In genomic region chr5:100428031-100428733, GRCm38 (mm10) we compare ENCODE assay signal across 8 mouse cellular contexts. TPM values are rescaled to one million over a fixed set of nuclear protein-coding genes. Genes with fewer than 3 reads are reported as not detected.
DNase-seq lines count a peak whose midpoint lies in the region; ATAC-seq and TF ChIP-seq lines count a peak whose summit lies in the region.

No protein-coding gene starts in this region.

- peak overlapping the region; percentile 26 for H3K4me3 ChIP-seq in cerebellum, adult 2 months (replicated peaks; ENCODE audit: insufficient read depth, low read depth, low read length)
- H3K4me3 ChIP-seq in limb, embryonic 11.5 days (ENCODE audit: low read depth, low read length) = peak overlapping the region; percentile 58
- peak overlapping the region; percentile 86 for H3K4me3 ChIP-seq in neural tube, embryonic 15.5 days (replicated peaks)

- ATAC-seq in limb, embryonic 11.5 days (ENCODE audit: insufficient number of reproducible peaks, low FRiP score, low TSS enrichment, low read depth) = no peak
- ATAC-seq in neural tube, embryonic 15.5 days (ENCODE audit: low FRiP score) = no peak

- no peak for DNase-seq in cerebellum, adult 2 months
- no peak for DNase-seq in cerebellum, adult 18-20 months
- peak; percentile 30 for DNase-seq in right cerebral cortex, adult 18-20 months
- DNase-seq in right cerebral cortex, postnatal 14 days = no peak
- DNase-seq in limb, embryonic 11.5 days (ENCODE audit: low spot score) = no peak
- no peak for DNase-seq in adrenal gland, adult 18-20 months (ENCODE audit: low spot score in 2 of 2)
- DNase-seq in spleen, postnatal 10 days (ENCODE audit: low spot score in 2 of 2) = no peak

- no peak overlapping the region for H3K27ac ChIP-seq in cerebellum, adult 2 months (ENCODE audit: insufficient read depth, low read length)
- H3K27ac ChIP-seq in limb, embryonic 11.5 days (replicated peaks; ENCODE audit: low read depth, low read length) = no peak overlapping the region
- 0 out of 2 replicates have a peak overlapping the region, but pooled peaks have one; percentile 38 for H3K27ac ChIP-seq in neural tube, embryonic 15.5 days (replicated peaks)

- H3K27me3 ChIP-seq in cerebellum, adult 2 months (ENCODE audit: control insufficient read depth, insufficient read depth, low read length) = no peaks in the 10 kb centered on the region
- H3K27me3 ChIP-seq in limb, embryonic 11.5 days (ENCODE audit: control insufficient read depth, insufficient read depth, low read length) = no peaks in the 10 kb centered on the region
- H3K27me3 ChIP-seq in neural tube, embryonic 15.5 days (replicated peaks) = no peaks in the 10 kb centered on the region

- H3K9ac ChIP-seq in limb, embryonic 11.5 days (ENCODE audit: low read length) = peak overlapping the region; percentile 68
- peak overlapping the region; percentile 93 for H3K9ac ChIP-seq in neural tube, embryonic 15.5 days (replicated peaks)

- TF ChIP-seq POLR2A in cerebellum, adult 2 months (IDR thresholded peaks at IDR 0.05; ENCODE audit: borderline replicate concordance, insufficient read depth, low read length) = no peak

- H3K36me3 ChIP-seq in limb, embryonic 11.5 days (ENCODE audit: control insufficient read depth, insufficient read depth, low read length) = peaks cover 23% of the 10 kb centered on the region
- peaks cover 40% of the 10 kb centered on the region for H3K36me3 ChIP-seq in neural tube, embryonic 15.5 days

- no peaks in the 10 kb centered on the region for H3K9me3 ChIP-seq in limb, embryonic 11.5 days (ENCODE audit: control insufficient read depth, low read length)
- H3K9me3 ChIP-seq in neural tube, embryonic 15.5 days (replicated peaks) = no peaks in the 10 kb centered on the region

- no peak for TF ChIP-seq CTCF in cerebellum, adult 2 months (IDR thresholded peaks at IDR 0.05; ENCODE audit: borderline replicate concordance, insufficient read depth, low read depth, low read length)

- H3K4me2 ChIP-seq in limb, embryonic 11.5 days (ENCODE audit: low read depth, severe bottlenecking) = peak overlapping the region; percentile 88
- peak overlapping the region; percentile 88 for H3K4me2 ChIP-seq in neural tube, embryonic 15.5 days

- WGBS in cerebellum, adult 2 months = 1% methylated on average over 5 of the region's 5 CpGs
- 18% methylated on average over 5 of the region's 5 CpGs for WGBS in limb, embryonic 11.5 days
- 14% methylated on average over 5 of the region's 5 CpGs for WGBS in neural tube, embryonic 15.5 days

- peaks cover 8% of the 10 kb centered on the region for H3K4me1 ChIP-seq in cerebellum, adult 2 months (ENCODE audit: control insufficient read depth, insufficient read depth, low read length)
- H3K4me1 ChIP-seq in limb, embryonic 11.5 days (ENCODE audit: control insufficient read depth, insufficient read depth, low read length) = peaks cover 15% of the 10 kb centered on the region
- H3K4me1 ChIP-seq in neural tube, embryonic 15.5 days = peaks cover 63% of the 10 kb centered on the region

RNA-seq across cellular contexts. Expression of gene Sec31a, which starts 12.1 kb away (rescaled TPM):
- polyA plus RNA-seq in cerebellum, adult 2 months (2012; rRNA removed) = 117 and 129 TPM in 2 replicates
- polyA plus RNA-seq in limb, embryonic 11.5 days (2014; fragmentation: Nextera tagmentation; extraction: Ambion mirVana) = 136 and 149 TPM in 2 replicates
- 89.5 and 105 TPM in 2 replicates for polyA plus RNA-seq in neural tube, embryonic 15.5 days (2015; fragmentation: Nextera tagmentation; extraction: Ambion mirVana)
- 100 to 1,000 TPM; 157 to 164 TPM for total RNA-seq in adrenal gland, adult 18-20 months (2021)

Comparison
In these comparisons a context has a peak if more than half of its experiments do, and no peak if none do; other contexts are left out.
1. H3K4me3 ChIP-seq: peak in every context shown above with its lines; median percentile 86 in neural tube, embryonic 15.5 days; 58 in limb, embryonic 11.5 days; 26 in cerebellum, adult 2 months.